ENCODE assay signal across 9 mouse cellular contexts in the genomic region with DNA sequence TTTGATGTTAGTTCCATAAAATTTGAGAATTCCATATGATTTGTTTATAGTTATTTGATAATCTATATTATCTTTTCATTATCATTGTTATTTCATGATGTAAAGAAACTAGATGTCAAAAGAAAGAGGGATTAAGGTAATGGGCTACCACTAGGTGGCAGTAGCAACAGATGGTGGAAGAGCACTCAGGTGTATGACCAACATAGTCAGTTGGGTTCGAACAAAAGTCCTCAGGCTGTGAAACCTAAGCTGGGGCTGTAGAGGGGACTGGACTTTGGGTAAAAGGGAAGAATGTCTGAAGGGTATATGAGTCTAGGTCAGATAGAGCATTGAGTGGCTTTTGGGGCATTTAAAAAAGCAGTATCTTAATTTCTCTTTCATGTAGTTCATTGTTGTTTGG.
DNase-seq lines count a peak whose midpoint lies in the region; ATAC-seq and TF ChIP-seq lines count a peak whose summit lies in the region.
"Had no signal": no experiment of that assay in that cellular context is flagged by ENCODE, and none has a peak within 500 bp of the region (broad histone marks: within the 10 kb centered on the region; RNA-seq: fewer than 3 reads in every experiment).

No protein-coding gene starts in this region.

- H3K9ac ChIP-seq in heart, postnatal 0 days (replicated peaks; ENCODE audit: low read depth, low read length), result no peak overlapping the region
- H3K9ac ChIP-seq in hindbrain, embryonic 13.5 days, result no peak overlapping the region
- H3K9ac ChIP-seq: embryonic facial prominence, embryonic 13.5 days had no signal

- H3K4me1 ChIP-seq in heart, postnatal 0 days (ENCODE audit: control insufficient read depth, insufficient read depth), result no peaks in the 10 kb centered on the region
- H3K4me1 ChIP-seq in heart, embryonic 10.5 days, result no peaks in the 10 kb centered on the region
- no peaks in the 10 kb centered on the region for H3K4me1 ChIP-seq in hindbrain, embryonic 13.5 days (replicated peaks)
- H3K4me1 ChIP-seq: embryonic facial prominence, embryonic 13.5 days had no signal

- TF ChIP-seq EP300 in heart, postnatal 0 days (IDR thresholded peaks at IDR 0.05; ENCODE audit: low read depth), result no peak

- H3K27ac ChIP-seq in heart, postnatal 0 days (ENCODE audit: low read depth), result no peak overlapping the region
- no peak overlapping the region for H3K27ac ChIP-seq in heart, embryonic 10.5 days
- no peak overlapping the region for H3K27ac ChIP-seq in hindbrain, embryonic 13.5 days
- H3K27ac ChIP-seq: embryonic facial prominence, embryonic 13.5 days had no signal

- peak; percentile 27 for DNase-seq in heart, postnatal 0 days (ENCODE audit: low spot score)
- no peak for DNase-seq in heart, embryonic 10.5 days (ENCODE audit: low spot score)
- peak; percentile 15 for DNase-seq in right cerebral cortex, adult 18-20 months
- DNase-seq in right cerebral cortex, postnatal 36 days (ENCODE audit: low spot score in 2 of 2), result no peak
- peak; percentile 76 for DNase-seq in ZHBTc4 (ENCODE audit: low read depth, low spot score)

- ATAC-seq in heart, postnatal 0 days (ENCODE audit: insufficient read depth, low read depth), result no peak
- ATAC-seq in erythroblast, adult 5-6 weeks (replicated peaks; ENCODE audit: low FRiP score, poor library complexity, severe bottlenecking), result 0 out of 2 replicates have a peak, but pooled peaks have one; percentile 62
- ATAC-seq in megakaryocyte progenitor cell, adult 5-6 weeks (replicated peaks; ENCODE audit: poor library complexity), result peak; percentile 88
- ATAC-seq in hindbrain, embryonic 13.5 days (ENCODE audit: low FRiP score), result no peak

- 36% methylated on average over 1 of the region's 1 CpGs for WGBS in heart, postnatal 0 days
- WGBS in heart, embryonic 10.5 days, result 63% methylated on average over 1 of the region's 1 CpGs
- WGBS in hindbrain, embryonic 13.5 days, result 60% methylated on average over 1 of the region's 1 CpGs

- no peak overlapping the region for H3K4me2 ChIP-seq in heart, postnatal 0 days (ENCODE audit: low read depth, low read length)
- H3K4me2 ChIP-seq in hindbrain, embryonic 13.5 days, result no peak overlapping the region
- H3K4me2 ChIP-seq: embryonic facial prominence, embryonic 13.5 days had no signal

- peak; percentile 78 for TF ChIP-seq CTCF in heart, postnatal 0 days (IDR thresholded peaks at IDR 0.05; ENCODE audit: low read depth)

- H3K9me3 ChIP-seq in heart, postnatal 0 days (replicated peaks; ENCODE audit: control insufficient read depth, low read length), result no peaks in the 10 kb centered on the region
- H3K9me3 ChIP-seq in heart, embryonic 10.5 days, result no peaks in the 10 kb centered on the region
- H3K9me3 ChIP-seq in hindbrain, embryonic 13.5 days, result no peaks in the 10 kb centered on the region
- H3K9me3 ChIP-seq: embryonic facial prominence, embryonic 13.5 days had no signal

- H3K4me3 ChIP-seq in heart, postnatal 0 days (ENCODE audit: low read depth, low read length), result no peak overlapping the region
- no peak overlapping the region for H3K4me3 ChIP-seq in heart, embryonic 10.5 days
- H3K4me3 ChIP-seq in hindbrain, embryonic 13.5 days, result no peak overlapping the region
- H3K4me3 ChIP-seq: embryonic facial prominence, embryonic 13.5 days had no signal

- no peaks in the 10 kb centered on the region for H3K27me3 ChIP-seq in heart, postnatal 0 days (ENCODE audit: control insufficient read depth, insufficient read depth, low read length)
- no peaks in the 10 kb centered on the region for H3K27me3 ChIP-seq in heart, embryonic 10.5 days (ENCODE audit: insufficient read depth, poor library complexity, severe bottlenecking)
- H3K27me3 ChIP-seq in hindbrain, embryonic 13.5 days, result no peaks in the 10 kb centered on the region
- H3K27me3 ChIP-seq: embryonic facial prominence, embryonic 13.5 days had no signal

- no peaks in the 10 kb centered on the region for H3K36me3 ChIP-seq in heart, postnatal 0 days (replicated peaks; ENCODE audit: control insufficient read depth, insufficient read depth, low read length)
- no peaks in the 10 kb centered on the region for H3K36me3 ChIP-seq in heart, embryonic 10.5 days
- no peaks in the 10 kb centered on the region for H3K36me3 ChIP-seq in hindbrain, embryonic 13.5 days
- H3K36me3 ChIP-seq: embryonic facial prominence, embryonic 13.5 days had no signal

Comparison
In these comparisons a context has a peak if more than half of its experiments do, and no peak if none do; other contexts are left out.
1. DNase-seq: peak in heart, postnatal 0 days (single experiment), right cerebral cortex, adult 18-20 months (single experiment) and ZHBTc4 (single experiment); none in heart, embryonic 10.5 days (single experiment) and right cerebral cortex, postnatal 36 days (0 of 2).
2. ATAC-seq: peak in erythroblast, adult 5-6 weeks (single experiment) and megakaryocyte progenitor cell, adult 5-6 weeks (single experiment); none in heart, postnatal 0 days (single experiment) and hindbrain, embryonic 13.5 days (single experiment).